Mouse (Mus musculus): ENCODE results near the gene Dusp1.

DNA sequence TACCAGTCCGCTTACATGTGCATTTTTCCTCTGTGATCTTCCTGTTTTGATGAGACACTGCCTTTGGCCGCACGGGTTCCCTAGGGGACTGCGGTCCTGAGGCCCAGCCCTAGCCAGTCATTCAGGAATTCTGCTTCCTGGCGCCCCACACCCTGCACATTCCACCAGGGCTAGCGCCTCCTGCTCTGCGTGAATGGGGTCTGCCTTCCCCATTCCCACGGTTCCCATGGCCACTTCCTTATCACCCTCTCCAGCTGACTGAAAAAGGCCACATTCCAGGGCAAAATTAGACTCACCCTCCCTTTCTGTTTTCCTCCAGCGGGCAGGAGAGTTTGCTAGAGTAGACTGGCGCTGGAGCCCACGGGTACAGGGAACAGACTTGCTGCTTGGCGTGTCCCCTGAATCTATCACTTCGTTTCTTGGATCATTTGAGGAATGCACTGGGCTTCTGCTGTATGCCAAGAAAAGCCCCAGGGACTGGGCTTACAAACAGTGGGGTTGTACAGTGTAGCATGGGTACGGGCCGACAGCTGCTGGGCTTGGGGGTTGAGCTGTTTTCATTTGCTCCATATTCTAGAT is 22.7 kb upstream of the Dusp1 start:
- TF ChIP-seq POLR2A (IDR thresholded peaks at IDR 0.05; ENCODE audit: low read depth, low read length): no peak
- no peak for TF ChIP-seq MAFK (IDR thresholded peaks at IDR 0.05; ENCODE audit: insufficient replicate concordance, low read length)
